Mouse (Mus musculus) cerebellum, adult 11 months (tissue): ENCODE measurements around the gene 3110082I17Rik.
A peak's percentile ranks its signal among the peaks of the same experiment; 100 is the strongest.

Source experiments
- DNase-seq: peaks from one replicate; pipeline ENCODE4 v3.0.0; 2022

3110082I17Rik gene

DNA sequence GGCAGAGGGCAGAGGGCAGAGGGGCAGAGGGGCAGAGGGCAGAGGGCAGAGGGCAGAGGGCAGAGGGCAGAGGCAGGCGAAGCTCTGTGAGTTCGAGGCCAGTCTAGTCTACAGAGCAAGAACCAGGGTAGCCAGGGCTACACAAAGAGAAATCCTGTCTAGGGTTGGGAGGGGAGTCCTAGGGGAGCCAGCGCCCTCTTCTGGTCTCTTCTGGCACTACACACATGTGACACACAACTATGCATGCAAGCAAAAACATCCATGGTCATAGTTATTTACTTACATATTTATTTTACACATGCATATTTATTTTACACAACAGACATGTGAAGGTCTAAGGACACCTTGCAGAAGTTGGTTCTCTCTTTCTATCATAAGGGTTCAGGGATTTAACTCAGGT lies 42.8 kb downstream of the 3110082I17Rik start:
- DNase-seq = no peak

DNA sequence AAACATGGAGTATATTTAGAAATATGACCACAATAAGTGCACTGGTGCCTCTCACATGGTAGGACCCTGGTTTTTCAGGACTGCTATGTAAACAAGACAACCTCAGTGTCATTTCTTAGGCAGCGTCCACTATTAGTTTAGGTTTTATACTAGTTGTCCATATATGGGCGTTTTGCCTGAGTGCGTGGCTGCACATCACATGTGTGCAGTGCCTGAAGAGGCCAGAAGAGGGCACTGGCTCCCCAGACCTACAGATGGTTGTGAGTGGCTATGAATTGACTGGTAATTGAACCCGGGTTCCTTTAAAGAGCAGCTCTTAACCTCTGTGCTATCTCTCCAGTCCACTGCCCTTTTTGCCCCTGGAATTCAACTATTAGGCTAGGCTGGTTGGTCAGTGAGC lies 43.4 kb downstream of the 3110082I17Rik start:
- no peak for DNase-seq

DNA sequence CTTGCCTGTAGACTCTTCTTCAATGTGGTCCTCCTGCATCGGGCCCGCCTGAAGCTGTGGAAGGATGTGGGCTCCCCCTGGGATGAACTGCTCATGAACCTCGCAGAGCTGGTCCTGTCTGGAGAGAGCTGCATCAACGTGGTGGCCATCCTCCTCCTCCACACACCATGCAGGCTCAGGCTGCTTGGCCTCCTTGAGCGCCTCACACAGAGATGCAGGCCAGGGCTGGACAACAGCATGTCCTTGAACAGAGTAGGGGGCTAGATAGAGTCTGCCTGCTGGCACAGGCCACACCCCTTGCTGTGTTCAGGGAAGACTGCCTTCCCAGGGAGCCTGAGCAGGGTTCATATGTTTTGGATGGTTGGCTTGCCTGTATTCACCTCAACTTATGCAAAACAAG lies 45.3 kb downstream of the 3110082I17Rik start:
- DNase-seq = no peak

DNA sequence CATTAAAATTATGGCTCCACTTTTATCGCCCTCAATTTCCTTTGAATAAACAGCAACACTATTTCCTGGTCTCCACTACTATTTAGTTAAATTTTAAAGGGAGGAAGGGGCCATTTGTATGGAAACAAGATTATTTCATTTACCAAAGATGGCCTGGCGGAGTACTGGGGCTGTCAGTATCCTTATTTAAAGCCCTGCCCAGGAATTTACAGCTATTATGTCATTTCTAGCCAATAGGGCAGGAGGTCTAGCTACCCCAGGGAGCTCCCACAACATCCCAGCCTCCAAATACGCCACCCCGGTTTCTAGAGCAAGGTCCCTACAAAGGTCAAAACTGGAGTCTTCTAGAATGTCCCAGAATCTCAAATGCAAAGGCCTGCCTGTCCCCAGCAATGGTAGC lies 46.8 kb downstream of the 3110082I17Rik start:
- no peak for DNase-seq

DNA sequence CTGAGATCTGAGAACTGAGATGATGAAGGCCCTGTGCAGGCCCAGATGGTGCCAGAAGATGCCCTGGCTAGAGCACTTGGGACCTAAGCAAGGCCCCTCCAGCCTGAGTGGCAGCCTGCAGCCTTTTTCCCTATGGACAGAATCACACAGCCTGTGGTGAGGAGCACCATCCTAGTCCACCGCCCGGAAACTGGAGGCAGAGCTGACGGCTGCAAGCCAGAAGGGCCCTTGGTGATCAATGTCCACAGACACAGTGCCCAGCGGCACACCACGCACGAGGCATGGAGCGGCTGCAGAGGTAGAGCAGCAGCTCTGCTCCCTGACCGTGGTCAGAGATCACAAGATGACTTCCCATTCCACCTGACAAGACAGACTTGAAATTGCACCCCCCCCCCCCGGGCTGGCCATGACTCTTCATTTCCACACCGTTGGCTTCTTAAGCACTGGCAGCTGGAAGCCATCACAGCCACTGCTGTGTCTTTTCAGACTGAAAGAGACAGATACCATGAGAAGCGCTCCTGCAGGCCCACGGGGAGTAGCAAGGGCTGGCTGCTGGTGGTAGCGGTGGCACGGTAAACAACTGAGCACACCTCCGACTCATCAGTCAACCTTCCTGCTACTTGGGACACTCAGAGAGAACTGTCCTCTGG lies 48.5 kb downstream of the 3110082I17Rik start:
- no peak for DNase-seq

DNA sequence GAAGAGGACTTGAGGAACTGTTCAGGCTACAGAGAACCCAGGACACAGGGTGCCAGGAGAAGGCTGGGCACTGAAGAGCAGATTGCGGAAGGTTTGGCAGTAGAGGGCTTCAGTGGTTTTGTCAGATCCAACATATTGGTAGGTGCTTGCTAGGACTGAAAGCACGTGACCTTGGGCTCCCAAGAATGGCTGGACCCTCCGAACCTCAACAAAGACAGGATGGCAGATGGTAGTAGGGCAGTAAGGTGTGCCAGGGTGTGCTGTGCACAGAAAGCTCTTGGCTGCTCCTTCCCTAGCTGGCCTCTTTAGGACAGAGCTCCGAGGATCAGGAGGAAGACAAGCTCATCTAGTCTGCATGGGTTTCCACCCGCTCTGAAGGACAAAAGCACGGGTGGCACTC lies 49.2 kb downstream of the 3110082I17Rik start:
- DNase-seq = no peak

DNA sequence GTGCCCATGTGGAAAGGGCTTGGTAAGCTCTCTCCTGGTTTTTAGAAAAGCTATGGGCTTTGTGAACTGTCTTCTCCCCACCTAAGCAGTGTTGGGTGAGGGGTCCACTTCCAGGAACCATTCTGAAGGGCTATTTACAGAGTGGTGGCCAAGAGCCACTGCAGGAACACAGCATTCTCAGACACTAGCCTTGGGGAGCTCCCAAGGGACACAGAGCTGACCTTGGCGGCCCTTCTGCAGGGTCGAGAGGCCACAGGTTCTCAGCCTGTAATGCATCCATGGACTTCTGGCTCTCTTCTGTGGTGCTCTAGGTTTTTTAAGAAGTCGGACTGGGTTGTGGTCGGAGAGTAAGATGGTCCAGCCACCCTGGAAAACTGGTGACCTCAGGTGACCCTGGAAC lies 50.3 kb downstream of the 3110082I17Rik start:
- no peak for DNase-seq

DNA sequence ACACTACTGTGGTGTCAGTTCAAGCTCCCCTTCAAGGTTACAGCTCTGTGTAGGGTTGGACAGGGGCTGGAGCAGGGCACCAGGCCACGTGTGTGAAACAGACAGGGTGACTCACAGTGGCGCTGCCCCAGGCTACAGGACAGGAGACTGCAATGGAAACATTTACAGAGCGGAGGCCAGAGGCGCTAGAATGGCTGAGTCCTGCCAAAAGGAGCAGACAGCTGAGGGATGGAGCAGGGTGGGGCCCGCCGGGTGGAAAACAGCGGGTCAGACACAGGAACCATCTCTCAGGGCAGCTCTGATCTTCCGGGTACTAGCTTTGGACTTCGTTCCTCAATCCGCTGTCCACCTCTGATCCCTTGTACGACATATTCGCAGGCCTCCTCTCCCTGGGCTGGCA lies 50.9 kb downstream of the 3110082I17Rik start:
- no peak for DNase-seq

DNA sequence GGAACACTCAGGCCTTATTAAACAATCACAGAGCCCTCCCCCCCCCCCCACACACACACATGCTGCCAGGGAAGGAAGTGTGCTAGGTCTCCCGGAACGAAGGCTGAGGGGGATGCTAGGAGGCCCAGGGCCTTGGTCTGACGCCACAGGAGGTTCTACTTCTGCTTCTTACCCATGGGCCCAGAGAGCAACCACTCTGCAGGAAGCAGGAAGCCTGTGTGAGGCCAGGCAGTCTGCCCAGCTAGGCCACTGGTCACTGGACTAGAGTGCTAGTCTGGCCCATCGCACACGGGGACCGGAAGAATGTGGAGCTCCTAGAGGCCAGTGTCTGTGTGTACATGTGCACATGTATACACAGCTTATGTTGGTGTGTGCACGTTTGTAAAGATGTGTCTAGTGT lies 51.8 kb downstream of the 3110082I17Rik start:
- no peak for DNase-seq

DNA sequence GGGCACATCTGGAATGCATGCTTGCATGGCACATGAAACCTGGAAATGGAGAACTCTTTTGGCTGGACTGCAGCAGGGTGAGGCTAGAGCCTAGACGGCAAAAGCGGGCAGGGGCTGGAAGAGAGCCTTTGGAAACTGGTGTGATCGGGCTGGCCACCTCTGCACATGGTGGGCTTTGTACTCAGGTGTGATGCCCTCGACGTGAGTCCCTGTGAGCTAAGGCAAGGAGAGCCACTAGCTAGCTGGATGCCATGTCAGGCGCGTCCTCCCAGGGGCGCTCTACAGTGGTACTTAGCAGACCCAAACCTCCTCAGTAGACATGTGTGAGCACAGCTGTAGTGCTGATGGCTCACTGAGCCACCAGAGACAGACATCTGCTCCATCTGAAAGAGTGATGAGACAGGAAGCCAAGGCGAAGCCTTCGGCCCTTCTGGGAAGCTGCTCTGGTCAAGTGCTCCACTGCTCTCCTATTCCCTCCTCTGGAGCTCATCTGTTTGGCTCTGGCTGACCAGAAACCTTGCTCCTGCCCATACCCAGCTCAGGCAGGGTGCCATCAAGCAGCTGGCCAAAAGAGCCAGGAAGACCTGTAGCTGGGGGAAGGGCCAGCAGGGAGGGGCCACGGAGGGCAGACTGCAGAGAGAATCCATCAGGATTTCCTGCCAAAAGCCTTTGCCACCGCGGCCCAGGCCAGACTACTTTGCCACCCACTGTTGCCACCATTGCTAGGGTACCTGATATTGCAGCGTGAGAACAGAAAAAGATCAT lies 53.0 kb downstream of the 3110082I17Rik start:
- DNase-seq = no peak

DNA sequence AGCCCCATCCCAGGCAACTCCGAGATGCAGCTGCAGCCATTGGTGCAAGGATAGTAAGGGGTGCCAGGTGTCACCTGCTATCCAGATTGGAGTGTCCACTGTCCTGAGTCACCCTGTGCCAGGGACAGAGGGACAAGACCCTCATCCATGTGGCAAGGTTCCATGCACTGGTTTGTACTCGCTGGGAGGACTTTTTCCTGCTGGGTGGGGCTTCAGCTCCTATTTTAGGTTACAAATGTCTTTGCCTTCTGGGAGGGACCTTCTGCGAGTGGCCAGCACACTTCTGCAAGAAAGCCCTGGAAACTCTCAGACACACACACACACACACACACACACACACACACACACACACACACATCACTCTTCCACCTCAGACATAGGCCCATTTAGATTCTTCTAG lies 54.4 kb downstream of the 3110082I17Rik start:
- DNase-seq = no peak

DNA sequence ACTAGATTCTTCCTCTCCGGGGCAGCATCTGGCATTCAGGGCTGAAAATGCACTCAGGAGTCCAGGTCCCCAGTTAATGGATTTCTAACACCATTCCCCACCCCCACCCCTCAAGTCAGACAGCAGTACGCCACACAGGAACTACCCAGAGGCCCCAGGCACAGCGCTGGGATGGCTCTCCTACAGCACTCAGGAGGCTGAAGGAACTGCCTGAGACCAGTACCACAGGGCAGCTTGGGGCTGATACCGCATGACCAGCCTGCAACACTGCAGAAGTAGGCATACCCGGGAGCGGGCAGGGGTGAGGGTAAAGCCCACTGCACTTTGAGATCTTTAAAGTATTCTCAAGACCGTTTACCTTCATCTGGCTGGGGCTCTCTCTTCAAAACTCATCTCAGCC lies 54.8 kb downstream of the 3110082I17Rik start:
- no peak for DNase-seq

DNA sequence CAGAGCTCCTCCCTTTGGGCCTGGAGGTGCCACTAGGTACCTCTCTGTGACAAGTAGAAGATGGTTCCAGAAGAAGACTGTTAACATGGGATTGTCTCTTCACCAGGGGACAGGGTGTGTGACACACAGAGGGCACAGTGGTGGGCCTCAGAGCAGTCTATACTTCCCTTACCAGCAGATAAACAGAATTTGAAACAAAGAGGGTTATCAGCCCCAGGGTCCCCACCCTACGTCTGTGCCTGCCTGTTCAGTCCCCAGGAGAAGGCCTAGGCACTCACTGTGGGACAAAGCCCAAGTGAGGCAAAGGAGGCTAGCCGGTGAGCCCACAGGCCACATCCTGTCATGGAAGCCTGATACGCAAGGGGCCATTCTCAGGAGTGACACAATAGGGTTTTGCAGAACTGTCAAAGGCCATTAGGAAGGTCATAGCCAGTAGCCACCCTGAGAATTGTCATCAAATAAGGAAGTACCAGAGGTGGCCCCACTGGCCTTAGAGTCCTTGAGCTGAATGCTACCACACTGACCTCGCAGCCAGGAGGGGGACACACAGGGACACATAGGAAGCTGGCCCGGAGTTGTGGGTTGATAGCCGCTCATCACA lies 55.4 kb downstream of the 3110082I17Rik start, which contains the start of gene C130050O18Rik:
TSS of gene C130050O18Rik (plus strand) at position 480 of the 601 bp plus-strand sequence.
- DNase-seq = no peak

DNA sequence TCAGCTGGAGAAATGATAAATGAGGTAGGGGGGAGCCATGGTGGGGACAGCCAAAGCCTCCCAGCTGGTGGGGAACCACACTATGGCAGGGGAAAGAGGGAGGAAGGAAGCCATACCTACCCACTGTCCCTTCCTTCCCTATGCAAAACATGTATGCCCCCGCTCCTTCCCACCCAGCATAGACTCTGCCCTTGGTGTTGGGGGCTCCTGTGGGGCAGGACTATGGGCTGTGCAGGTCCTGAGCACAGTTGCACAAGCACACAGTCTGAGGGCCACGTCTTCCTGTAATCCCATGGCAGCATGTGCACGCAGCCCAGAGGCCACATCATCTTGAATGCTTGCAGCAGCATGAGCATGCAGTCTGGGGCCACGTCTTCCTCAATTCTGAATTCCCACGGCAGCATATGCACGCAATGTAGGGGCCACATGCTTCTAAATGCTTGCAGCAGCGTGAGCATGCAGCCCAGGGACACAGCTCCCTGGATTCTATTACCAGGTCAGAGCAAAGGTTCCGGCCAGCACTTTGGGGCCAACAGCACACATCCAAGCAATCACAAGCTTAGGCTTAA lies 56.6 kb downstream of the 3110082I17Rik start:
- DNase-seq = no peak

DNA sequence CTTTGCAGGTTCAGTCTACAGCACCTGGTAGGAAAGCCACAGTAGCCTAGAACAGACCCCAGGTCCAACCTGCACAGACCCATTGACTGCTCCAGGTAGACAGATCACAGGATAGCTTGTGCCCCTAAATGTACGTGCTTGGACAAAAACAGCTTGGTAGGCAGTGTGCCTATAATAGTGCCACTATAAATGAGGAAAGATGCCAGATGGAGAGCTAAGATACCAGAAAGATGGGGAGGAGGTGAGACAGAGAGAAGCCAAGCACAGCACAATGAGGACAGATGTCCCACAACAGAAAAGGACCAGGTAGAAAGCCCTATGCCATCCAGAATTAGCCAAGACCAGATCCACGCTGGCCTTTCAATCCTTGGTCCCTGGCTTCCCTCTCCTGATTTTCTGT lies 58.2 kb downstream of the 3110082I17Rik start:
- no peak for DNase-seq

DNA sequence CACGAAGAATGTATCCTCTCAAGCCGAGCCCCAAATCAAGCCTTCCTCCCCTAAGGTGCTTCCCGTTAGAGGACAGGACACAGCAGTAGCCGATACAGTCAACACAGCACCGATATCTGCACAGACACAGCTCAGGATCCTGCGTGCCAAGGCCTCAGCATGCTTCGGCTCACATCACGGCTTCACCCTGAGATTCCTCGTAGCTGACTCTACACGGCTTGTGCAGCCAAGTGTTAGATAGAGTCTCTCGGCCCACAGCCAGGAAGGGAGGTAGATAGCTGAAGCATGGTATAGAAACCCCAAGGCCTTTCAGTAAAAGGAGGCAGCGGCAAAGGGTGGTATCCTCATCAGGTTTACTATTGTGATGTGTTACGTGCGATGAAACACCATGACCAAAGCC lies 60.3 kb downstream of the 3110082I17Rik start:
- no peak for DNase-seq

DNA sequence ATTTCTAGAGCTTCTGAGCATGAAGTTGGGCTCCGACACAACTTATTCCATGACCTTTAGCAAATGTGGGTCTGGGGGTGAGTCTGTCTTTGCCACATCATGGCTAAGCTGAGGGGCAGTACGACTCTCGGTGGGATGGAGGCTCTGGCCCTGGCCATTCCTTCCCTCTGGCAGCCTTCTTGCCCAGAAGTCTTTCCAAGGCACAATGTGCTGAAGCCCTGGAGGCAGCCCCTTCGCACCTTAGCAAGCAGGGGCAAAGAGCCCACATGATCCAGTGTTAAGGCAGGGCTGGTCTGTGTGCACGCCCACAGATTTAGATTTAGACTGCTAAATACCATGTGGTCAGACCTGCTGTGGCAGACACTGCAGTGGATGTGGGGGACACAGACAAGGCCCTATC lies 61.5 kb downstream of the 3110082I17Rik start:
- DNase-seq = no peak

DNA sequence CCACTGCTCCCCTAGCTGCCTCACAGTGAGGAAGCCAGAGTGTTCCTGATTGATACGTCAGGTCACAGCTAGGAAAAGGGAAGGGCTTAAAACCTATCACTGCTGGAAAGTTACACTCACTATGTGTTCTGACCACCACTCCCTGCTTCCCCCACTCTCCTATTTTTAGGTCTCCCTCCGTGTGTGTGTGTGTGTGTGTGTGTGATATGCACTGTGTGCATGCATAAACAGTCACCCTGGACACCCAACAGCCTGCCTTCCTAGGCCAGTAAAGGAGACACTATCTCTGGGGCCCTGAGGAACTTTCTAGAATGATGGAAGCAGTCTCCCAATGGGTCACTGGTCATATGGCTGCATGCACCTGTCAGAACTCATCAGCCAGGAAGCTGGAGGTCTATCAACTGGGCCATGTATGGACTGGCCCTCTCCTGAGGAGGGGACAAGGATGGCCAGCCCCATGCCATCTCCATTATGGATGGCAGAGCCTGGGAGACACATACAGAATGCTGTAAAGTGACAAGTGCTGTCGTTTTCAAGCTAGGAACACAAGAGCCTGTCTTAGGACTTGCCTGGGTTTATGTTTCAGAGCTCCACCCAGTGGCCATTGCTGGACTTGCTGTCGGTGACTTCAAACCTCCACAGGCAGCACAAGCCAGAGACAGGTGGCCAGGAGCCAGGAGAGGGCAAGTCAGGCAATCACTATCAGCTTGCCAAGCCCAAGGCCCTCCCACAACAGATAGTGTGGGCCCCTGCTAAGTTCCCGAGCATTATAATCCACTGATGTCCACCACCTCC lies 62.2 kb downstream of the 3110082I17Rik start:
- peak; percentile 94 for DNase-seq

DNA sequence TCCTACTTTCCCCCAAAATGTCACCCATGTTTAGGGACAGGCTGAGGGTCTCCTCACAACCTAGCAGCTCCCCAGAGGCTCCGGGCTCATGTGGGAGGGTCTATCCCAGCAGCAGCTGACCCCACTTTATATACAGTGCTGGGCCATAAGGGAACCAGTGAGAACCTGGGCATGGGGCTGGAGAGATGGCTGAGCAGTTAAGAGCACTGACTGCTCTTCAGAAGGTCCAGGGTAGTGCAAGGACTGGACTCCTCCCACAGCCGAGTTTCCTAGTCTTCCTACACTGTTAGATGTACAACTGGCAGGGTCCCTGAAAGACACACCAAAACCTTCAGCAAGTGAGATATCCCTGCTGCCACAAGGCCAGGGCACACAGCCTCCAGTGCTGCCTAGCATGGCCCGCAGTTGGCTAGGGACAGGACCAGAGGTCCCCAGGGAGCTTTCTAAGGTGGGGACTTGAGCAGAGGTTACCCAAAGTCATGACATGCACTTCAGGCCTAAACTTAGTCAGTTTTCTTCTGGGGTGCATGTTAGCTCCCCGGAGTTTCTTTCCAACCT lies 62.9 kb downstream of the 3110082I17Rik start:
- no peak for DNase-seq

DNA sequence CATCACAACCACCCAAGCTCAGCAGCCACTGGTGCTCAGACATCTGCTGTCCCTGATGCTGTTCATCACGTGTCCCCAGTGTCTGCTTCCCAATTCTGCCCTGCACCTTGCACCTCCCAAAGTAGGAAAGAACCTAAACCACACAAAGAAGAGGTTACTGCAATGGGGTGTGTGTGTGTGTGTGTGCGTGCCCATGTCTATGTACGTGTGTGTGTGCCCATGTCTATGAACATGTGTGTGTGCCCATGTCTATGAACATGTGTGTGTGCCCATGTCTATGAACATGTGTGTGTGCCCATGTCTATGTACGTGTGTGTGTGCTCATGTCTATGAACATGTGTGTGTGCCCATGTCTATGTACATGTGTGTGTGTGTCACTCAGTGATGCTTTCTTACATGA lies 64.8 kb downstream of the 3110082I17Rik start:
- no peak for DNase-seq

DNA sequence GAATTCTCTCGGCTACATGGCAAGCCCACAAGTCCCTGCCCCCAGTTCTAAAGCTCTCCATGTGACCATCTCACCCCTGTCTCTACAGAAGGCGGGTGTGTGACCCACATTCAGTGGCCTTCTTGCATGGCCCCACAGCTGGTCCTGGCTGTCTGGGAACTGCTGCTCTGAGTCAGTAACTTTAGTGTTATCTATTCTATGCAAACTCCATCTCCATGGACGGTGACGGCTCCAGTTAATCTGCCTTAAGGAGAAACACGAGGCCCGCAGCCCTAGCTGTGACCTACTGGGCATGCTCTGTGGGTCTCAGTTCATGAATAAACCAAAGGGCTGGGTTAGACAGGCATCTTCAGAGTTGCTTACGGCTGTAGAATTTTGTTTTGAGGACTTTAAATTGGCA lies 65.9 kb downstream of the 3110082I17Rik start:
- DNase-seq = no peak

DNA sequence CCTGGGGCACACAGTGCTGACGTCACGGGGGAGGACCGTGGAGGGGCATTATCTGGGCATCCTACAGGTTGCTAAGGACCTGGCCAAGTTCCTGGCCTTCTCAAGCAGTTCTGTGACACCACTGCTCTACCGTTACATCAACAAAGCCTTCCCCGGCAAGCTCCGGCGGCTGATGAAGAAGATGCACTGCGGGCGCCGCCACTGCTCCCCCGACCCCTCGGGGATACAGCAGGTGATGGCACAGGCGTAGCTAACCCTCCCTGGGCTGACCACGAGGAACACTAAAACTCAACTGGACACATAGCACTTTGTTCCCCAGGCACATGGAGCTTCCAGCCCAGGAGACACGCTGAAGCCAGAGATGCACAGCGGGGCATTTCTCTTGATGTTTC lies 67.1 kb downstream of the 3110082I17Rik start:
- no peak for DNase-seq
